Mouse (Mus musculus) left cerebral cortex, adult 11 months (tissue): ENCODE measurements around the gene Rc3h1.
"Not testable (repeated sequence)": the region's sequence is repeated elsewhere in the genome, so short reads cannot be mapped to it uniquely, and the experiment has no call there.

Experiments
- DNase-seq: peaks from one replicate; pipeline ENCODE4 v3.0.0; 2022; ENCODE audit warnings: low spot score

Rc3h1 gene

GRCm38 (mm10) chr1:160967268-160967667, 61.0 kb downstream of the Rc3h1 start:
- DNase-seq: no peak

DNA sequence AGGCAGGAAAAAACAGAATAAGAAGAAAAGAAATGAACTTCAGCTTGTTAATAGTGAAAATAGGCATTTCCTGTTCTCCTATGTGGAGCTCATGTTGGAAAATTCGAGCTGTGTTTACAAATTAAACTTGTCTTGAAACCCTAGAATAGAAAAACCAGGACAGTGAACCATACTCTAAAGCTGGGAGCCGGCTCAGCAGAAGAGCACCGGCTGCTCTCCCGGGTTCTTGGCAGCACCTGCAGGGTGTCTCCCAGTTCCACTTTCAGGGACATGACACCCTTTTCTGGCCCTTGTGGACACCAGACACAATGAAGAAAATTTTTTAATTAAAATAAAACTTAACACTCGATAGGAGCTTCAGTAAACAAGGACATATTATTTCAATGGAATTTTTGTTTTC, 62.4 kb downstream of the Rc3h1 start:
- peak; percentile 4 for DNase-seq

GRCm38 (mm10) chr1:160978071-160978735, 72.0 kb downstream of the Rc3h1 start, which contains the start of gene Serpinc1:
Gene Serpinc1 (plus strand): TSS chr1:160978585.
- no peak for DNase-seq

DNA sequence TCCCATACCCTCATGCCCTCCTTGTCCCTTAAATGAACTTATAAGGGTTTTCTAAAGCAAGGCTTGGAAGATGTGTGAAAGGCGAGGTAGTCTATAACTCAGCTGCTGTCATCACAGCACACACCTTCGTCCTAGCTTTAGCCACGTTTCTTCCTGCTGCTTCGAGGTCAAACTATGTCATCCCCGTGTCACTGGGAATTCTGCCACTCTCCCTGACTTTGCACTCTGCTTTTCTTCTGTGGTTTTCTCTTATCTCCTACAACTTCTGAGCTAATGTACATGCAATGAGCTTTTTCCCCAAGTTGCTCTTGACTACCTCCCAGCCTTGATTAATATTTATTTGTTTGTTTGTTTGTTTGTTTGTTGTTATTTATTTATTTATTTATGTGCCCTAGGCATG, 73.8 kb downstream of the Rc3h1 start:
- no peak for DNase-seq

DNA sequence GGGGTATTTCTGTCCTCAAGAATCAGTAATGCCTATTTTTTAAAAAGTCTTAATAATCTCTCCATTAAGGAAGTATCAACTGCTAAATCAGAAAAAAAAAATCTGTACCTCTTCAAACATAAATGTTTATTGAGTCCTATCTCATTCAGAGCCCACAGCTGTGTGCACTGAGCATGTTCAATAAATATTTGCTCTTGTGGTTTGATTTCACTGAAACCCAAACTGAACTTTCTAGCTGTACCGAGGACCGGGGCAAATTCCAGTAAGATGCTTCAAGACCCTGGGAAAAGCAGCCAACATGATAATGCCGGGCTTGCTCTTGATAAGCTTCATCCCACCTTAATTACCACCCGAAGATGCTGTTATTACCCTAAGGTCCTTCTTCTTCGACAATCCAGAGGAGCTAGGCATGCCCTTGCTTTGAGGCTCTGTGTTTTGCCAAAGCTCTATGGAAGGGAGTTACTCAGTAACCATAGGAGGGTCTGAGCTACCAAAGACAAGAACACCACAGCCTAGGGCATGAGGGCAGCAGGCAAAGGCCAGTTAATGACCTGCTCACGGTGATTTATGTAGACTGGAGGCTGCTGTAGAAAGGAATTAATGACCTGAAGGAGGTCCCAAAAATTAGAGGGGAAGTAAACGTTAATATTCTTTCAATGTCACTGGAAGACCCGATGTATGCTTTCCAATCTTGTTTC, 74.5 kb downstream of the Rc3h1 start:
- no peak for DNase-seq

DNA sequence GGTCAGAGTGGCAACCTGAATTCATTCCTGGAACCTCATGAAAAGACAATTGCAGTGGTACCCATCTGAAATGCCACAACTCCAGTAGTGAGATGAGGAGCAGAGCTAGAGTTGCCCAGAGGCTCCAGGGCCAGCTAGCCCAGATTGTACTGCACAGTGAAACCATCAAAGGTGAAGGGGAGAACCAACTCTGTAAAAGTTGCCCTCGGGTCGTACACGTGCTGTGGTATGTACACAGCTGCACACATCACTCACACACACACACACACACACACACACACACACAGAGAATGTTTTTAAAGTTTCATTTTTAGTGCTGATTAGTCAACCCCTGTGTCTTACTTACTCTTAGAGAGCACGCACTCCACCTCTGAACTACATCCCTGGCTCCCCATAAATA, 75.1 kb downstream of the Rc3h1 start:
- DNase-seq: no peak

- DNase-seq: no peak
These were observed 76.7 kb downstream of the Rc3h1 start for GRCm38 (mm10) chr1:160982887-160983286.

DNA sequence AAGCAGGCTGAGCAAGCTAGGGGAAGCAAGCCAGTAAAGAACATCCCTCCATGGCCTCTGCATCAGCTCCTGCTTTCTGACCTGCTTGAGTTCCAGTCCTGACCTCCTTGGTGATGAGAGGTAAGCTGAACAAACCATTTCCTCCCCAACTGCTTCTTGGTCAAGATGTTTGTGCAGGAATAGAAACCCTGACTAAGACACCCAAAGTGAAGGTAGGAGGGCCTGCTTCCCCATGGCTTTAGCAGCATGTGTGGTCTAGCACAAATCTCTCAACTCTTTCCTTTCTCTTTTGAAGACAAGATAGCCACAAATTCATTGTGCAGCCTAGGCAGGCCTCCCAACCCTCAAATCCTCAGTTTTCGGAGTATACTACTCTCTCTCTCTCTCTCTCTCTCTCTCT, 78.5 kb downstream of the Rc3h1 start:
- not testable (repeated sequence) for DNase-seq

- DNase-seq: no peak
These were observed 79.3 kb downstream of the Rc3h1 start for GRCm38 (mm10) chr1:160985477-160985876.

DNA sequence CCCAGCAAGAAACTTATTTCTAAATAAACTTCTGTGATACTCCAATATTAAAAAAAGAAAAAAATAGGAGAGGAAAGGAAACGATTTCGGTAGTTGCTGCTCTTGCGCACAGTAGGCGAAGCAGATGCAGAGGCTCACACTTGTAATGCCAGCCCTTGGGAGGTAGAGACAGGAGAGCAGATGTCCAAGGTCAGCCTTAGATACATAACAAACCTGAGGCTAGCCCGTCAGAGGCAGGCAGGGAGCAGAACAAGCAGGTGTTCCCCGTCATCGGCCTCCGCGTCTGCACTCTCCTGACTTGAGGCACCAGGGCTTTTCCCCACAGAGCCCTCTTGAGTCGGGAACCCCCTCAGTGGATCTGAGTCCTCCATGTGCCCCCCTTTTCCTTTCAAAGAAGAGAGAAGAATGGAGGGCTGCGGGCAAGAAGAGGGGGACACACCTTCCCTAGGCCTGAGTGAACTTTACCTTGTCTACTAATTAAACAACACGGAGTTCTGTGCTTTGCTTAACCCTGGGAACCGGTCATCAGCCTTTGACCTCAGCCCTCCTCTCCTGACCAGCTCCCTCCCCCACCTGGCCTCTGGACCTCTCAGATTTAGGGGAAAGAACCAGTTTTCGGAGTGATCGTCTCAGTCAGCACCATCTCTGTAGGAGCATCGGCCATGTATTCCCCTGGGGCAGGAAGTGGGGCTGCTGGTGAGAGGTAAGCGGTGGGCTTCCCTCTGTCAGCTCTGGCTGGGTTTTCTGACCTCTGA, 80.8 kb downstream of the Rc3h1 start:
- no peak for DNase-seq

GRCm38 (mm10) chr1:160989395-160989794, 83.2 kb downstream of the Rc3h1 start:
- no peak for DNase-seq

DNA sequence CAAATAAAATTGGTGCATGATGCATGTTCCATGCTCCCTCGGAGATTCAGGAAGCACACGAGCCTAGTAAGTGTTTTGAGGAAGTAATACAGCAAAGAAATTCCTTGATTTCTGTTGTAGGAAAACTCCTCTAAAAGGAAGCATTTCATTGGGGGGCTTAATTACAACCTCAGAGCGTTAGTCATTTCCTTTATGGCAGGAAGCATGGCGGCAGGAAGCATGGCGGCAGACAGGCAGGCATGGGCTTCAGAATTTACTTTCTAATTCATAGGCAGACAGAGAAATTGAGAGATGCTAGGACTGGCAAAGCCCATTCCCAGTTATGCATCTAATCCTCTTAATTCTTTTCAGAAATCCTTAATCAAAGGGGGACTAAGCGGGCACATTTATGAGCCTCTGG, 87.6 kb downstream of the Rc3h1 start:
- no peak for DNase-seq

DNA sequence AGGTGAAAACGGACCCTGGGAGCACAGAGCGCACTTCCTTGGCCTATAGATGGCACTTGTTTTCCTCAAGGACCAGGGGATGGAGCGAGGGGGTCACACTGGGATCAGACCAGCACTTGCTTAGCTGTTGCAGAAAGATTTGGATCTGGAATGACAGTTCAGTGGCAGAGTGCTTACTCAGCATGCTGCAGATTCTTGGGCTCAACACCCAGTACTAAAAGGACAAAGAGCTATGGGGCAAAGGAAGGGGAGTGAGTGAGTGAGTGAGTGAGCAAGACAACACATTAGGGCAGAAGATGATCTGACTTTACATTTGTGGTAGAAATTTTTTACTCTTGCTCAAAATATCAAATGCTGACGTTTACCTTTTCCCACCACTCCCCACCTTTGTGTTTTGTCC, 98.7 kb downstream of the Rc3h1 start:
- no peak for DNase-seq

DNA sequence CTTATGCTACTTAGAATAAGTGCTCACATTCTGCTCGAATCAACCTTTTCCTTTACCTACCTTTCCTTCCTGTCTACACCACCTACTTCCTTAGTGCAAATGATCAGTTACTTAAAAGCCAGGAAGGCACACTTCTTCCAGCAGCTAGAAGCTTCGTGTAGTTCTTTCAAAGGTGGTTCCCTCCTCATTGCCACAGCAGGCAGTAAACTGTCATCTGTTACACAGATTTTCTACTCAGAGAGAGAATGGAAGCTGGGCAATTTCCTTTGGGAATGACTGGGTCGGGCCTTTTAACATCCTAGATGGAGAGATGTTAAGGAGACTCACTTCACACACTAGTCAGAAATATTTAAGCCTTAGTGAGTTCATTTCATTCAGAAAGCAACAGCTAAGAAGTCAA, 99.3 kb downstream of the Rc3h1 start:
- no peak for DNase-seq

DNA sequence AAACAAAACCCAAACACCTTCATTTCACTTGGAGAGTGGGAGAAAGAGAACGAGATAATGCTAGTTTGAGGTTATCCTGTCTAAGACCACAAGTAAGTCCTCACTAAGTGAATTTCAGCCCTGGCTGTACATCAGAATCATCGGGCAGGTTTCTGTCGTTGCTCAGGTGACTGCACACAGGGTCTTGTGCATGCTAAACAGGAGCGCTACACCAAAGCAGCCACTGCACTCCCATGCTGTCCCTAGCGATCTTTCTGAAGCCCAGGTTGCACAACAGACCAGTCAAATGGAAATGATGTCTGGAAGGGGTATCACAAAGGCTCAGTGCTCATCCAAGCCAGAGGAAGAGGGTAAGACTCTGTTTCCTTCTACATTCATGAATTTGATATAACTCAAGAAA, 100.3 kb downstream of the Rc3h1 start:
- no peak for DNase-seq

GRCm38 (mm10) chr1:161008038-161008437, 101.8 kb downstream of the Rc3h1 start:
- no peak for DNase-seq

GRCm38 (mm10) chr1:161010436-161010835, 104.2 kb downstream of the Rc3h1 start:
- DNase-seq: no peak

GRCm38 (mm10) chr1:161016378-161016777, 110.2 kb downstream of the Rc3h1 start:
- DNase-seq: no peak

- DNase-seq: no peak
These were observed 113.8 kb downstream of the Rc3h1 start for GRCm38 (mm10) chr1:161020051-161020450.
